In the genomic region with DNA sequence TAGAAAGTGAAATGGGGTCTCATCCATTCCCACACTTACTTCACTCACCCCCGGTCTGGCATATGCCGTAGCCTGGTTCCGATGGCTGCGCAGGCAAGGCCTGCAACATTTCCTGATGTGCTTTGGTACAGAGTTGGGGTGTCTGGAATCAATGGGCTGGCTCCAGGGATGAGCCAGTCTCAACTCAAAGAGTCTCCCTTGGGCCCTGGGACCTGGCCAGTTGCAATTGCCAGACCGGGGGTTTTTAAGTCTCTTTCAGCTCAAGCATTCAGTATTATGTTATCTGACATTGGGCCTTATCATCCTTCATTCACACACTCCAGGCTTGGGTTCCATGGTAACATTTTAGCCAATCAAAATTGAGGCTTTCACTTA, we compare ENCODE assay signal across 23 mouse cellular contexts. TPM values are rescaled to one million over a fixed set of nuclear protein-coding genes. Genes with fewer than 3 reads are reported as not detected.
A peak's percentile ranks its signal among the peaks of the same experiment; 100 is the strongest.
DNase-seq lines count a peak whose midpoint lies in the region; ATAC-seq lines count a peak whose summit lies in the region.
"Had no signal": no experiment of that assay in that cellular context is flagged by ENCODE, and none has a peak within 500 bp of the region (broad histone marks: within the 10 kb centered on the region; RNA-seq: fewer than 3 reads in every experiment).

No protein-coding gene starts in this region.

- H3K9me3 ChIP-seq in heart, embryonic 12.5 days (replicated peaks) = no peaks in the 10 kb centered on the region; the same call in 1 of the 2 replicates
- H3K9me3 ChIP-seq: forebrain, embryonic 13.5 days; heart, embryonic 15.5 days; hindbrain, embryonic 15.5 days had no signal

- H3K9ac ChIP-seq in heart, embryonic 12.5 days = no peak overlapping the region
- H3K9ac ChIP-seq: forebrain, embryonic 13.5 days; forebrain, postnatal 0 days; heart, embryonic 15.5 days; hindbrain, embryonic 15.5 days had no signal

- no peaks in the 10 kb centered on the region for H3K36me3 ChIP-seq in heart, embryonic 12.5 days
- H3K36me3 ChIP-seq: G1E; heart, embryonic 15.5 days; hindbrain, embryonic 15.5 days had no signal

- peak; percentile 38 for DNase-seq in adrenal gland, postnatal 10 days
- DNase-seq in adrenal gland, adult 8-10 months = no peak
- DNase-seq in heart, adult 9 months (ENCODE audit: low spot score in 2 of 2) = no peak
- peak; percentile 54 for DNase-seq in ovary, adult 18-20 months (ENCODE audit: low spot score)
- DNase-seq in ovary, postnatal 10 days (ENCODE audit: low spot score) = no peak
- DNase-seq in testis, postnatal 14 days (ENCODE audit: low spot score) = peak; percentile 25
- DNase-seq: B cell, adult 2 months; cerebellum, adult 18-20 months; cerebellum, adult 9-11 months; cerebellum, postnatal 36 days; forebrain, postnatal 0 days had no signal

- 73% methylated on average over 5 of the region's 5 CpGs for WGBS in heart, embryonic 12.5 days

- no peak for ATAC-seq in heart, embryonic 12.5 days (ENCODE audit: insufficient number of reproducible peaks, low FRiP score)
- ATAC-seq in megakaryocyte-erythroid progenitor cell, adult 5-6 weeks (replicated peaks; ENCODE audit: low FRiP score, low TSS enrichment, poor library complexity, severe bottlenecking) = no peak
- ATAC-seq: CD4-positive, CD25-positive, alpha-beta regulatory T cell, adult 4 months; forebrain, embryonic 13.5 days; forebrain, postnatal 0 days had no signal

- no peak overlapping the region for H3K4me3 ChIP-seq in heart, embryonic 12.5 days
- H3K4me3 ChIP-seq: forebrain, embryonic 13.5 days; heart, adult 2 months; heart, embryonic 15.5 days; hindbrain, embryonic 15.5 days had no signal

- no peak overlapping the region for H3K4me2 ChIP-seq in heart, embryonic 12.5 days
- H3K4me2 ChIP-seq: forebrain, embryonic 13.5 days; heart, embryonic 15.5 days; hindbrain, embryonic 15.5 days had no signal

- peaks cover 13% of the 10 kb centered on the region for H3K4me1 ChIP-seq in heart, embryonic 12.5 days (replicated peaks)
- H3K4me1 ChIP-seq: forebrain, embryonic 13.5 days; heart, embryonic 15.5 days had no signal

- H3K27ac ChIP-seq in heart, embryonic 12.5 days (ENCODE audit: poor library complexity, severe bottlenecking) = peak overlapping the region; percentile 47
- H3K27ac ChIP-seq: forebrain, embryonic 13.5 days; heart, adult 2 months; heart, embryonic 15.5 days; hindbrain, embryonic 15.5 days had no signal

- H3K27me3 ChIP-seq in heart, embryonic 12.5 days (replicated peaks) = no peaks in the 10 kb centered on the region
- H3K27me3 ChIP-seq: forebrain, embryonic 13.5 days; heart, embryonic 15.5 days; hindbrain, embryonic 15.5 days had no signal

RNA-seq across cellular contexts. Expression of gene Gm10220, which starts 44.6 kb away (rescaled TPM):
- not detected for total RNA-seq in adrenal gland, postnatal 10 days (2021)
- total RNA-seq in adrenal gland, adult 8-10 months (2022) = not detected
- 0.12 and 0.17 TPM in 2 replicates for polyA plus RNA-seq in heart, embryonic 12.5 days (2016; fragmentation: Nextera tagmentation; extraction: Ambion mirVana)
- total RNA-seq in megakaryocyte-erythroid progenitor cell, adult 5-6 weeks (2014; fragmentation: Nextera tagmentation) = not detected in 2 replicates
- total RNA-seq in megakaryocyte-erythroid progenitor cell, adult 5-6 weeks (2017) = not detected in 2 replicates
- total RNA-seq: forebrain, postnatal 0 days; gastrocnemius, adult 18-20 months; gastrocnemius, postnatal 14 days; heart, adult 2 months; heart, postnatal 14 days had no signal
- polyA plus RNA-seq: CD4-positive, CD25-positive, alpha-beta regulatory T cell, adult 4 months; forebrain, embryonic 13.5 days; forebrain, postnatal 0 days; G1E; gonadal fat pad, adult 2 months; heart, adult 2 months had no signal

Comparison
In these comparisons a context has a peak if more than half of its experiments do, and no peak if none do; other contexts are left out.
1. DNase-seq: peak in adrenal gland, postnatal 10 days (single experiment), ovary, adult 18-20 months (single experiment) and testis, postnatal 14 days (single experiment); none in adrenal gland, adult 8-10 months (single experiment), heart, adult 9 months (0 of 2) and ovary, postnatal 10 days (single experiment).